Mouse (Mus musculus) hematopoietic stem cell, adult 5-6 weeks (primary cell): Measurements from ENCODE around the gene Bnc2. TPM values are rescaled to one million over a fixed set of nuclear protein-coding genes. Genes with fewer than 3 reads are reported as not detected.

Source experiments
- ATAC-seq, 2 experiments: fragments of 125-278 bp in 1 of 2; replicated peaks in 1 of 2; 2 replicates each; pipeline ENCODE4 v1.8.0; 2016 to 2017; ENCODE audit warnings: inconsistent platforms in 2 of 2, mild to moderate bottlenecking in 2 of 2, moderate number of reproducible peaks in 2 of 2, low read depth in 1 of 2, moderate TSS enrichment in 1 of 2; ENCODE audit not compliant: low FRiP score in 2 of 2, poor library complexity in 2 of 2, severe bottlenecking in 2 of 2, insufficient read depth in 1 of 2, low TSS enrichment in 1 of 2
- total RNA-seq: library from RNA; stranded (forward); fragments of 172-1452, 232-1000 nt; gene quantifications from 2 replicates; pipeline ENCODE4 v1.2.3, GENCODE M21; 2017

The Bnc2 gene
- total RNA-seq, 1 experiment from 2014 or later: not detected

DNA sequence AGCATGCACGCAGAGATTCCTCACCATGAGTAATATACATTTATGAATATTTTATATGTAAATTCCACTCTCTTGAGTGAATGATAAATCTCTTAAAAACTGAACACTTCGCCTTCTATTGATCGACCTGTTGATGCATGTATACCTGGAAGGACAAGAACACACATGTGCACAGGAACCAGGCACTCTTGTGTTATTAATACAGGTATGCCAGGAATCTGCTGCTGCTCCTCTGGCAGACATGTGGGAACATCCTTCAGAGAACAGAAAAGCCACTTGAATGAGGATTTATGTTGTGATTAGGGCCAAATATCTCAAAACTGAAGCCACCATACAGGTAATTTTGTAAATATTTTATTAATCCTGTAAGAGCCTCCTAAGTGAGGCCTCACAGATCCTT, 357.7 kb downstream of the Bnc2 start:
- ATAC-seq: no peak

DNA sequence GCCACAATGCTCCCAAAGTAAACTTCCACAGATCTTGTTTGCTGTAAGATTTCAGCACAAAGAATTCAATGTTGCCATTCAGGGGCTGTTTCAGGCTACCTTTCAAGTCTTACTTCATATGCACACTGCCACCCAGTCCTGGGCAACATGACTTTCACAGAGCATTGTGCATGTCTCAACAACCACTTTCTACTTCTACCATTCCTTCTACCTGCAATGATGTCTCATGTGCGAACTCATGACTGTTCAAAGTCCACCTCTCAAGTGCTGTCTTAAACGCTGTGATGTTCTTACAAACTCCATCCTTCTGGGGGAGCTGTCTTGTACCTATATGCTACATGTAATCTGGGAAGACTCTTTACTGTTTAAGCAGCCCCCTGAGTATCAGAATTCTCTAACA, 363.7 kb downstream of the Bnc2 start:
- no peak for ATAC-seq

DNA sequence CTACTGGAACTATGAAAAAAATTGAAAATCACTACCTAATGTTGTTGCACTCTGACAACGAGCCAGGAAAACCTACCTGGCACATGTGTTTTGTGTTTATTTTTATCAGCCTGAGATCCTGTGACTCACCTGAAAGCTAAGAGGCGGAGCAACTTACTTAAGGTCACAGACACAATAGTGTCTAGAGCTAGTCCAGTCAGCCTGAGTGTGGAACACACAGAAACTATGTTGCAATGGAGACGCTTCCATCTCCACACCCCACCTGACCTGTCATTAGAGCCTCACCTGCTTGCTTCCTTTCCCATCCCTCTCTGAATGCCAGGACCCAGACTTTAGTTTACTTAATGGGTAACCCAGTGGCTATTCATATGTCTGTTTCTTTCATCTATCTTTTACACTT, 364.2 kb downstream of the Bnc2 start:
- no peak for ATAC-seq

DNA sequence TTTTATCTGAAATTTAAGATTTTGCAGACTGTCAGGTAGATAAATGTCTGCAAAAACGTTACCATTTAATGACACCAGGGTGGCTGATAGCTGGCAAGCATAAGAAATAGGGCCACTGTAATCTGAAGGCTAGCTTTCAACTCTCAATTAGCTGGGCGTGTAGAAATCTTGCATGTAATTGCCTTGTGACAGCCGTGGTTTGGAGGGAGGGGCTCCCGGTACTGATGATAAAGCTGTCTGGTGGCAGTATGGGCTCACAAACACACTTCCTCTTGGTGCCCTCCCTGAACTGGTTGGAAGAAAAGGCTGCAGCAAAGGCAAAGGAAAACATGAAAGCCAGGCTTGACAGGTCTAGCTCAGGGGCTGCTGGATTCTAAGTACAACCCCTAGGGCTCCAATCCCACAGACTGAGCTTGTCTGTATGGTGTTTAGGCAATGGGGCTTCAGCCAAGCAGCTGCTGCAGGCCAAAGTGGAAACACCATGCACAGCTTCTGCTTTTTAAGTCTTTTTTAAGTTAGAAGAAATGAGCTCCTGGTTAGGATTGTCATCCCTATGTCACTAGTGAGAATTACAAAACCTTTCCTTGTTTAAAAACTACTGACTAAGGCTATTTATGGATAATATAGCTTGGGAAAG, 366.7 kb downstream of the Bnc2 start:
- peak; percentile 83 to 91 for ATAC-seq

DNA sequence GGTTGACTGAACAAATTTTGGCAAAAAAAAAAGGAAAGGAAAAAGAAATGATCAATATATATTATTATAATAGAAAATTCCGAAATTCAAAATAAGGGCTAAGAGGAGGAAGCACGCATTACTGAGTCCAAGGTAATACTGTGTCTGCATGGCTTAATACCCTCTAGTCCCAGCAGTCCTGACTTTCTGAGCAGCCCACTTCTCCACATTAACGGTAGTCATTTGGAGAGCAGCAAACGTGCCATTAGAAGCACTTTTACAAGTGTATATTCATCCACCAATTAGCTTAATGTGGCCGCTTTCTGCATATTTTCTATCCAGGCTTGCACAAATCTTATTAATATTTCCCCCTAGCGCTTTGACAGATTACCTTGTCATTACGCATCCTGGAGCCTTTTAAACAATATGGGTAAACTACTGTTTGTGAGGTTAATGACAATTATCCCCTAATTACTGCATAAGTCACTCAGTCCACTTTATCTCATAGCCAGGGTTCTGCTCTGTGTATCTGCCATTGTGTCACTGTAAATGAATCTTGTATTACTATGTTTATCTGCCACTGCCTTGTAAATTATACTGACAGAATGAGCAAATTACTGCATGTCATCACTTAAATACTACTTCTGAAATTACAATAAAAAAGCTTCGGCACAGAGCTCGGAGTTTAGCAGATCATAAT, 368.0 kb downstream of the Bnc2 start:
- no peak for ATAC-seq

DNA sequence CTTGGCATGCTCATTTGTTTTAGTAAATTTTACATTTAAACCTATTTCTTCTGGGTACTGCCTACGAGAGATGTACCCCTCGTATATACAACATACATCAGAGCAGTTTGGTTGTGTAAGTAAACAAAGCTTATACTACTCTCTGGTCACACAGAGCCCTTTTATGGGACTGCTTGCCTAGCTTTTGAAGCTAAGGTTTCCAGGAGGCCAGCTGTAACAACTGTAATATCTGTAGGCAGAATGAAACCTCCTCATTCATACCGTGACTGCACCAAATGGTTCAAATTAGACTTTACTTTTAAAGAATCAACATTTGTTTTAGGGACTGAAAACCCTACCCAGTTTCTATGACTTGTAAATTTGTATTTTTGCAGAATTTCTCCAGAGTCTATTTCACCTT, 372.1 kb downstream of the Bnc2 start:
- ATAC-seq: no peak

DNA sequence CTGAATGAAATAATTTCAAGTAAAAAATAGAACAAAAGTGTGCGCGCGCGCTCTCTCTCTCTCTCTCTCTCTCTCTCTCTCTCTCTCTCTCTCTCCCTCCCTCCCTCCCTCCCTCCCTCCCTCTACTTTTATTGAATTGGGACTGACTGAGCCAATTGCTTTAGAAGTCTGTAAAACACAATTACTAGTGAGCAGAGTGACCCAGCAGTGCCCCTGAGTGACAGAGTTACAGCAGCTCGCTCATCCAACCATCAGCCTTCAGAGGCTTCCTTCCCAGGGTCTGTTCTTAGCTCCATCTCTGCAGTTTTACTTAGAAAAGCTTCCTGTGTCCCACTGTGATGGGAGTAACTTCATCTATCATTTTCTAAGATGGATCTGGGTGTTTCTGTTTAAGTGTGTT, 389.9 kb downstream of the Bnc2 start:
- no peak for ATAC-seq

DNA sequence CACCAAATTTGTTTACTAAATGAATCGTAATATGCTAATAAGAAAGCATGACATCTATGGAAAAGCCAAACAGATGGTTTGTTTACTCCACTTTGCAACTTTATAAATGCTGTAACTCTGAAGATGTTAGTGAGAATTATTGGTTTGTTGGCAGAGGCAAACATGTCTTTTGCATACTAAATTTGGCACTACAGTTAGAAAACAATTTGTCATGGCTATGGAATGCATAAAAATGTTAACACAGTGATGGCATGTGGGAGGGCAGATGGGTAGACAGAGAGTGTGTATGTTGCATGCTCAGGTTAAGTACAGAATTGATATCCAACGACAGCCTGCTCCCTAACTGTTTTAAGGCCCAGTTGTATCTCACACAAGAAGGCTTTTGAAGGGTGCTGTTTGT, 392.4 kb downstream of the Bnc2 start:
- ATAC-seq: no peak

DNA sequence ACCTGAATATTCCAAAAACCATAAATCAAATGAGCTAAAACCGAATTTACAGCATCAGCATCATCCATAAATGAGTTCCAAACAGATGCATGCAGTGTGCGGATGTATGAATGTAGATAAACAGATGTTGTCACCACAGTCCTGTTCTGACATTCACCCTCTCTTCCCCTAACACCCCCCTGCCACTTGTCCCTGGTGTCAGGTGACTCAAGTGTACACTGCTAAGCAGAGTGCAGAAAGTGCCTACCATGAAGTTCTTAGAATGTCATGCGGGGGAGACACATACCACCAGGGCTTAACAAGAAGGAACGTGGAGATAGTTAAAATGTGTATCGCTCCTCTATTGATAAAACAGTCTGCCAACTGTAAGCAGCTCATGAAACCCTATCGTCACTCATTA, 396.9 kb downstream of the Bnc2 start:
- ATAC-seq: no peak

DNA sequence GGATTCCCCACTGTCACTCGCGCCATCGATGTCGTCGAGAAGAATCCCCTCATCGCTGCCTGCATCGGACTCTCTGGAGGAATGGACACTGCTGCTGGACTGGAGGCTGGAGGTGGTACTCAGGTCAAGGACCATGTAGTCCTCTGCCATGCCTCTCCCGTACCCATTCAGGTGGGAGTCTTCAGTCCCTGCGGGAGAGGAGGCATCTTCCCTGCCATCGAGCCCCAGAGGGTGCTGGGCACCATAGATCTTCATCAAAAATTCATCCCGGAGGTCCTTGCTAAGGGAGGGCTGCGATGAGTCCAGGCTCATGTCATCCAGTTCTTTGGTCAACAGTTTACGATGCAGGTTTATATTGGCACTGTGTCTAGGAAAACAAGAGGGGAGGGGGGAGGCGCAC, 399.0 kb downstream of the Bnc2 start:
- no peak for ATAC-seq

DNA sequence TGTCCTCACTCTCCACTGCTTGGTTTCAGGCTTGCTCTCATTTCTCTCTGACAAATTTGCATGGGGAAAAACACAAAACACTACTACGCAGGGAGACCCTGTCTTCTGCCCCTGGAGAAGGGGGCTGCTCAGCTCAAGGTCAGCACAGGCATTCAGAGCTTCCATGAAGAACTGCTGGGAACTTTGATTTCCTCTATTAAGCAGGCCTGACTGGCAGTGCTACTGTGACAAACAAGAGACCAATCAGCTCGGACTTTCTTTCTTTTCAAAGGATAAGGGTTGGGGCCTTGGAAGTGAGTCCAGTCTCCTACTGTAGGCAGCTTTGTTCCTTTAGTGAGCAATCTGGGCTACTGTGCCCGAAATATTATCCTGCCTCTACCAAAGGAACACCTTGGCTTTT, 400.9 kb downstream of the Bnc2 start:
- no peak for ATAC-seq

DNA sequence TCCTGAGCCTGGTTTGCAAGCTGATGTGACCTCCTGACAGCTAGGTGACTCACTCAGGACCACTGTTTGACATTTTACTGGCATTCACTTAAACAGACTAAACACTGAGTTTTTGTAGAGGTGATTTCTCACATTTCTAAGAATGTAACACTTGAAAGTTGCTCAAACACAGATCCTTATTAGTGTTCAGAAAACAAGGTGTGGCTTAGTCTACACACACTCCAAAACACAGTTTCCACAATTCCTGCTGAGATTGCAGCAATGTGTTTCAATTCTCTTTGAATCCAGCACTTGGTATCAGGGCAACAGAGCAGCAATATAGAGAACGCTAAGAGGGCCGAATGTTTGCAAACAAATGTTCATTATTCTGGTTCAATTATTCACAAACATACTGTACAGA, 402.2 kb downstream of the Bnc2 start:
- no peak for ATAC-seq

DNA sequence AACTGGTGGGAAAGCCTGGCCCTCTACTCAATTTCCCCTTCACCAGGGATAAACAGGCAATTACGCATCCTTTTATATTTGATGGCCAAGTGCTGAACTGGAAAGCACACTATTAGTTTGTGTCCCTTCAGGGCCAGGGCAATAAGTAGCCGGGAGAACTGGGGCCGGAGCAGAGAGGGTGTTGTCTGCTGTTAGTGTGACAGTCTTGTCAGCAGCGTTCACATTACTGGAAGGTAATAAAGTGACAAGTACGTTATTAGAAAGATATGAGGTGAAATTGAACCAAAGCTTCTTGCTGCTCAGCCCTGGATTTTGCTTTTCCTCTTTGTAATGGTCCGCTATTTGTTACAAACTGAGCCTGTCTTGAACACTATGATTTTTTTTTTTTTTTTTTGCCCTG, 405.2 kb downstream of the Bnc2 start:
- no peak for ATAC-seq

DNA sequence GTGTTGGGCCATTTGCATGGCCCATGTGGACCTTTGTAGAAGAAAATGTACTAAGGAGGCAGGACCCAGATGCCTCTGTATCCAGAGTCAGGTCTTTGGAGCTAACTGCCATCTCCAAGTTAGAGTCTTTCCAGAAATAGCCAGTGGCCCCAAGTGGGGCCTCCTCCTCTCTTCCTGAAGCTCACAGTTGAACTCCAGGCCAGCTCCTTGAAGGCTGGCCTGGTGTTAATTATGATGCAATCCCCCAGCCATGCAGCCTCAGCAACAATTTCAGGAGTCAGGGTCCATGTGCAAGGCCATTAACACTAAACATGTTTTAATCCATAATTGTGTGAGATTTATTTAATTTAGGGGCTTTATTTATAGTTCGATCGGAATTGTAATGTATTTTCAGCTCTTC, 427.7 kb downstream of the Bnc2 start:
- no peak for ATAC-seq

DNA sequence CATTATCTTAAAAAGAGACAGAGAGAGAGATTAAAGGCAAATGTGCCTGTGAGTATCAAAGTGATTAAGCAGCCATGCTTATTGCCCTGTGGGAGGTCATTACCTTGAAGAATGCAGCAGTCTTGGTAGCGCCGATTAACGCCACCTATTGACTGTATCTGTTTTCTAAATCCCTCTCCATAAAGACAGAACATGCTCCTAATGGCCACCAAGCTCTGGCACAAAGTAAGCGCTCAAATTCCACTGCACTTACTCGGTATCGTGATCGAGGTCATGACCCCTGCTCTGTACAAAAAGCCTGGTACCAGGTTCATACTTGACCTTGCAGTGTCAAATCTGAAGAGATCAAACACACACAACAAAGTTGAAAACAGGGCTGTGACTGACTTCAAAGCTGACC, 442.7 kb downstream of the Bnc2 start:
- no peak for ATAC-seq

DNA sequence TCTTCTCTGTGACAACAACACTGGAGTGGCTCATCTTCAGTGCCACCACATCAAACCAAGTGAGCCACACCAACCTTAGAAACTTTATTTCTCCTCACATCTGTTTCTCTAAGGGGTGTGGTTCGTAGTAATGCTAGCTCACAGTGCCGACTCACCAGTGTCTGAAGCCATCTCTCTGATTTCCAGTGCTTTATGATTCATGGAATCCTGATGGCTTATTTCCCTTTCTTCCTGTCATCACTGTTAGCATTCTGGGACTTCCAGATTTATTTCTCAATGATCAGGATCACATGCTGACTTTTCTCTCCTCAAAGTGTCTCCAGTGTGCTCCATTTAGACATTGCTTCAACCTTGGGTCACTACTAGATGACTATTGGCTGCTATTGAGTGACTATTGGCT, 443.8 kb downstream of the Bnc2 start:
- ATAC-seq: no peak

DNA sequence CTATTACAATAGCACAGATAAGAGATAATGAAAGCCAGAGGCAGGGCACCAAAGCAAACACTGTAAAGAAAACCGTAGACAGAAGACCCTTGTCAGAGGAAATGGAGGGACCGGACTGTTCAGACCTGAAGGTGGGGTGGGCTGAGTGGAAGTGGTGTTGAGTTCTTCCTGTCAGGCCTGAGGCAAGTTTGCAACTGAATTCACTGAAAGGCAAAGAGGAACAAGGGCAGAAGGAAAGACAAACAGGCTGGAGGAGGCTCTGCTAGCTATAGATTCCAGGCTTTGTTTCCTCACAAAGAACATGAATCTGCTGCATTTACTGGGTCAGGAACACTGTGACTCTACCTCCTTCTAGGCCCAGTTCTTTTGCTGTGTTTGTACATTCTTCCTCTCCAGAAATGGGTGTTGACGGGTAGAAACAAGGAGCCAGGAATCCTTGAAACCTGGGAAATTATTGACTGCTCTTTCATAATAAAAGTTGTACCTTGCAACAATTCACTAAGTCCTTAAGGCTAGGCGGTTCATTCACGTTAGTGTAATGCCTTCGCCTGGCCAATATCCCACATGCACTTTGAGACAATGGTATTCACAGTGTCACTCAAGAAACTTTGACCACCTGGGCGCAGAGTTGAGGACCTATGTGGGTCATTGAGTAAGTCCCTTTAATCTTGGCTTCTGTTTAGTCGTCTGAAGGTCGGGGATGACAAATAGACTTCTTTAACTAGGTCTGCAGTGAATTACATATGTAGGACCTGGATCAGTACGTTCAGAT, 445.7 kb downstream of the Bnc2 start:
- no peak for ATAC-seq

DNA sequence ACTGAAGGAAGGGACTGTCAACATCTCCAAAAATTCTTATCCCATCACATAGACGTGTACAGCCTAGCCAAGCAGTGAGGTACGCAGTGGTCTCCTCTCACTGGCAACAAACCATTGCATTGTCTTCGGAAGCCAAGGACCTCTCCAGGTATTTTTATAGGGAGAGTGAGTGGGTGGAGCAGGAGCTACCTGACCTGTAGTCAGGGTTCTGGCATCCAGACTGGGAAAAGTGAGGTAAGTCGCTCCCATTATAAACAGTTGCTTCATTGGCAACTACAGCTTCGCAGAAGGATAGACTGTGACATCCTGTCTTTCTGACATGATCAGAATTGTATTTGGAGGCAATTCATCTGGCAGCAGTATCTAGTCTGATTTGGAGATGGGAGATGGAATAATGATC, 446.5 kb downstream of the Bnc2 start:
- ATAC-seq: no peak
